Mouse (Mus musculus): ENCODE measurements around the gene Commd9.

DNA sequence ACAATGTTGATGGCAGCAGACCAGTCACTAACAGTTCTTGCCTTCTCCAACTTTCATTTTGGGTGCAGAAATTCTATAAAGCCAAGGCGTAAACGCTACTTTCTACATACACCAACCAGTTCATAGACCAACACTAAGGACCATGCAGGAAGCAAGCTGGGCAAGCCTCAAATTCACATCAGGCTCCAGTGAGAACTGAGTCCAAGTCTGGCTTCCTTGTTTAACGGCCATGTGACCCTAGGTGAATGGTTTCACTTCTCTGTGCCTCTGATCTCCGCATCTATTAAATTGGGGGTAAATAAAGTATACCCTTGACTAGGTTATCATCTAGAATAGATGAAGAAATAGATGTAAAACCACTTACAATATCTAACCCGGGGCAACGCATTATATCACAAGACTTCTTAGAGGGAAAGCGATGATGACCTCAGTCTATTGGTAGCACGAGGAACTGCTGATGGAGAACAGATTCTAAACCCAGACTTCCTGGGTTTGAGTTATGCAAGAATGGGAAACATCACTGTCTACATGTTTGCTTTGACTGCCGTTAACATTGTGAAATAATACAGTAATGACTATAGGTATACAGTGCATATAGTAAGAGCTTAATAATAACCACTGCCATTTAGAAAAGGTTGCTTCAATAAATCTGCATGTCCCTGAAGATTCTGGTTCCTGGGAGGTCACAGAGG, 4.4 kb upstream of the Commd9 start:
- TF ChIP-seq POLR2A (IDR thresholded peaks at IDR 0.05; ENCODE audit: insufficient read depth, low read depth, low read length): no peak
- TF ChIP-seq CTCF (IDR thresholded peaks at IDR 0.05; ENCODE audit: insufficient read depth, low read depth, low read length): no peak

Data from olfactory bulb, adult 2 months (tissue).